ENCODE assay signal across 8 mouse cellular contexts in genomic region chr3:69004055-69004436, GRCm38 (mm10). TPM values are rescaled to one million over a fixed set of nuclear protein-coding genes. Genes with fewer than 3 reads are reported as not detected.
A peak's percentile ranks its signal among the peaks of the same experiment; 100 is the strongest.
DNase-seq lines count a peak whose midpoint lies in the region; ATAC-seq and TF ChIP-seq lines count a peak whose summit lies in the region.

No protein-coding gene starts in this region.

- ATAC-seq in neural tube, embryonic 11.5 days (ENCODE audit: insufficient read depth, low FRiP score, low TSS enrichment), result peak; percentile 25
- ATAC-seq in limb, embryonic 14.5 days (ENCODE audit: low FRiP score, low read depth), result peak; percentile 19
- no peak; the same call in 1 of the 2 replicates for ATAC-seq in stomach, embryonic 14.5 days (ENCODE audit: insufficient number of reproducible peaks, insufficient read depth, low FRiP score, low read depth)

- peak overlapping the region; percentile 98 for H3K4me3 ChIP-seq in neural tube, embryonic 11.5 days (ENCODE audit: low read depth, low read length)
- peak overlapping the region; percentile 96 for H3K4me3 ChIP-seq in limb, embryonic 14.5 days (replicated peaks; ENCODE audit: low read length)
- H3K4me3 ChIP-seq in stomach, embryonic 14.5 days (ENCODE audit: low read depth, low read length), result peak overlapping the region; percentile 98

- no peak overlapping the region for H3K27ac ChIP-seq in neural tube, embryonic 11.5 days (ENCODE audit: low read depth, low read length)
- peak overlapping the region; percentile 89 for H3K27ac ChIP-seq in limb, embryonic 14.5 days (replicated peaks; ENCODE audit: low read depth, low read length)
- H3K27ac ChIP-seq in stomach, embryonic 14.5 days (ENCODE audit: low read length), result peak overlapping the region; percentile 29; the same call in 1 of the 2 replicates

- H3K36me3 ChIP-seq in neural tube, embryonic 11.5 days (ENCODE audit: control insufficient read depth, insufficient read depth, low read length), result no peaks in the 10 kb centered on the region
- H3K36me3 ChIP-seq in limb, embryonic 14.5 days (ENCODE audit: control insufficient read depth, insufficient read depth, low read length), result no peaks in the 10 kb centered on the region; the same call in 1 of the 2 replicates
- H3K36me3 ChIP-seq in stomach, embryonic 14.5 days (ENCODE audit: control insufficient read depth, insufficient read depth, low read length), result no peaks in the 10 kb centered on the region

- TF ChIP-seq POLR2A in limb, embryonic 14.5 days (IDR thresholded peaks at IDR 0.05; ENCODE audit: borderline replicate concordance, extremely low read depth, insufficient read depth, insufficient read length), result no peak

- peak overlapping the region; percentile 86 for H3K9ac ChIP-seq in neural tube, embryonic 11.5 days (ENCODE audit: low read length)
- H3K9ac ChIP-seq in limb, embryonic 14.5 days (ENCODE audit: low read depth, low read length, severe bottlenecking), result peak overlapping the region; percentile 82
- peak overlapping the region; percentile 28; the same call in 1 of the 2 replicates for H3K9ac ChIP-seq in stomach, embryonic 14.5 days (replicated peaks; ENCODE audit: low read depth, low read length)

- peak; percentile 9 for DNase-seq in adrenal gland, adult 2 months
- DNase-seq in adrenal gland, postnatal 36 days, result no peak
- DNase-seq in neural tube, embryonic 11.5 days (ENCODE audit: low spot score), result no peak
- DNase-seq in neural tube, embryonic 10.5 days (ENCODE audit: extremely low spot score, low spot score), result no peak
- DNase-seq in limb, embryonic 14.5 days (ENCODE audit: low spot score), result no peak
- no peak for DNase-seq in T-cell, adult 2 months (ENCODE audit: low spot score)
- no peak for DNase-seq in kidney, postnatal 10 days

- H3K9me3 ChIP-seq in neural tube, embryonic 11.5 days (ENCODE audit: control insufficient read depth, low read length), result no peaks in the 10 kb centered on the region
- 0 out of 2 replicates have a peak, but pooled peaks cover 3% of the 10 kb centered on the region for H3K9me3 ChIP-seq in limb, embryonic 14.5 days (ENCODE audit: control insufficient read depth, low read length)
- no peaks in the 10 kb centered on the region for H3K9me3 ChIP-seq in stomach, embryonic 14.5 days (ENCODE audit: control insufficient read depth, low read depth, low read length)

- H3K4me2 ChIP-seq in neural tube, embryonic 11.5 days (ENCODE audit: low read depth), result peak overlapping the region; percentile 54
- H3K4me2 ChIP-seq in limb, embryonic 14.5 days (replicated peaks; ENCODE audit: low read depth, low read length, severe bottlenecking), result peak overlapping the region; percentile 70
- peak overlapping the region; percentile 62 for H3K4me2 ChIP-seq in stomach, embryonic 14.5 days (replicated peaks; ENCODE audit: low read depth, low read length)

- WGBS in neural tube, embryonic 11.5 days, result 1% methylated on average over 7 of the region's 7 CpGs
- WGBS in limb, embryonic 14.5 days, result under 1% methylated on average over 7 of the region's 7 CpGs
- WGBS in stomach, embryonic 14.5 days, result 2% methylated on average over 7 of the region's 7 CpGs

- peaks cover 8% of the 10 kb centered on the region for H3K4me1 ChIP-seq in neural tube, embryonic 11.5 days (ENCODE audit: control insufficient read depth, insufficient read depth, low read length)
- peaks cover 15% of the 10 kb centered on the region for H3K4me1 ChIP-seq in limb, embryonic 14.5 days (ENCODE audit: control insufficient read depth, insufficient read depth, low read length)
- peaks cover 8% of the 10 kb centered on the region for H3K4me1 ChIP-seq in stomach, embryonic 14.5 days (ENCODE audit: control insufficient read depth, insufficient read depth, low read length)

- no peaks in the 10 kb centered on the region for H3K27me3 ChIP-seq in neural tube, embryonic 11.5 days (ENCODE audit: control insufficient read depth, insufficient read depth, low read length)
- no peaks in the 10 kb centered on the region for H3K27me3 ChIP-seq in limb, embryonic 14.5 days (ENCODE audit: control insufficient read depth, insufficient read depth, low read length)
- no peaks in the 10 kb centered on the region for H3K27me3 ChIP-seq in stomach, embryonic 14.5 days (ENCODE audit: control insufficient read depth, insufficient read depth, low read length)

RNA-seq across cellular contexts. Expression of gene Ift80, which starts 0.3 kb away (rescaled TPM):
- 10 to 100 TPM; 21.1 to 31.4 TPM for total RNA-seq in adrenal gland, adult 2 months (2021)
- polyA plus RNA-seq in adrenal gland, adult 2 months (2012; rRNA removed), result 0.64 and 0.88 TPM in 2 replicates
- total RNA-seq in adrenal gland, postnatal 36 days (2021), result 10 to 100 TPM; 20.3 to 30.3 TPM
- 18.5 and 18.8 TPM in 2 replicates for polyA plus RNA-seq in neural tube, embryonic 11.5 days (2014; fragmentation: Nextera tagmentation; extraction: Ambion mirVana)
- polyA plus RNA-seq in limb, embryonic 14.5 days (2012; rRNA removed), result 19.2 and 24.3 TPM in 2 replicates
- 16.4 and 18.9 TPM in 2 replicates for polyA plus RNA-seq in limb, embryonic 14.5 days (2014; fragmentation: Nextera tagmentation; extraction: Ambion mirVana)
- polyA plus RNA-seq in stomach, embryonic 14.5 days (2014; fragmentation: Nextera tagmentation; extraction: Ambion mirVana), result 16.9 and 17.6 TPM in 2 replicates

RNA-seq across cellular contexts. Expression of gene Smc4, which starts 0.5 kb away (rescaled TPM):
- 10 to 100 TPM; 26.1 to 26.9 TPM for total RNA-seq in adrenal gland, adult 2 months (2021)
- polyA plus RNA-seq in adrenal gland, adult 2 months (2012; rRNA removed), result 5.7 and 6.2 TPM in 2 replicates
- total RNA-seq in adrenal gland, postnatal 36 days (2021), result 10 to 100 TPM; 34.1 to 38.1 TPM
- polyA plus RNA-seq in neural tube, embryonic 11.5 days (2014; fragmentation: Nextera tagmentation; extraction: Ambion mirVana), result 161 and 168 TPM in 2 replicates
- polyA plus RNA-seq in limb, embryonic 14.5 days (2012; rRNA removed), result 23.7 and 46.1 TPM in 2 replicates
- polyA plus RNA-seq in limb, embryonic 14.5 days (2014; fragmentation: Nextera tagmentation; extraction: Ambion mirVana), result 118 and 130 TPM in 2 replicates
- 152 and 154 TPM in 2 replicates for polyA plus RNA-seq in stomach, embryonic 14.5 days (2014; fragmentation: Nextera tagmentation; extraction: Ambion mirVana)

RNA-seq across cellular contexts. Expression of gene Trim59, which starts 40.5 kb away (rescaled TPM):
- total RNA-seq in adrenal gland, adult 2 months (2021), result 1 to 10 TPM; 5.4 to 6.7 TPM
- polyA plus RNA-seq in adrenal gland, adult 2 months (2012; rRNA removed), result 0.78 and 0.97 TPM in 2 replicates
- total RNA-seq in adrenal gland, postnatal 36 days (2021), result 1 to 10 TPM; 6.0 to 8.2 TPM
- polyA plus RNA-seq in neural tube, embryonic 11.5 days (2014; fragmentation: Nextera tagmentation; extraction: Ambion mirVana), result 168 and 170 TPM in 2 replicates
- polyA plus RNA-seq in limb, embryonic 14.5 days (2012; rRNA removed), result 27.4 and 29.1 TPM in 2 replicates
- polyA plus RNA-seq in limb, embryonic 14.5 days (2014; fragmentation: Nextera tagmentation; extraction: Ambion mirVana), result 84.6 and 91.9 TPM in 2 replicates
- polyA plus RNA-seq in stomach, embryonic 14.5 days (2014; fragmentation: Nextera tagmentation; extraction: Ambion mirVana), result 103 and 109 TPM in 2 replicates

Comparison
In these comparisons a context has a peak if more than half of its experiments do, and no peak if none do; other contexts are left out.
1. H3K9ac ChIP-seq: peak in every context shown above with its lines; median percentile 86 in neural tube, embryonic 11.5 days; 82 in limb, embryonic 14.5 days; 28 in stomach, embryonic 14.5 days.
2. RNA of gene Trim59, which starts 40.5 kb away (polyA plus RNA-seq): 168 to 170 TPM in neural tube, embryonic 11.5 days, 103 to 109 TPM in stomach, embryonic 14.5 days and 27.4 to 91.9 TPM in limb, embryonic 14.5 days; 0.78 to 0.97 TPM in adrenal gland, adult 2 months; every median in the first group is over 10 times any median in the second.
3. Peak in every context shown above with its lines, with median percentiles within 50 percentile points of each other: H3K4me2 ChIP-seq and H3K4me3 ChIP-seq.